Mouse (Mus musculus): ENCODE data around the gene Kcnt2. TPM values are rescaled to one million over a fixed set of nuclear protein-coding genes. Genes with fewer than 3 reads are reported as not detected.

Gene Kcnt2
- total and polyA plus RNA-seq, 3 experiments, result not detected

DNA sequence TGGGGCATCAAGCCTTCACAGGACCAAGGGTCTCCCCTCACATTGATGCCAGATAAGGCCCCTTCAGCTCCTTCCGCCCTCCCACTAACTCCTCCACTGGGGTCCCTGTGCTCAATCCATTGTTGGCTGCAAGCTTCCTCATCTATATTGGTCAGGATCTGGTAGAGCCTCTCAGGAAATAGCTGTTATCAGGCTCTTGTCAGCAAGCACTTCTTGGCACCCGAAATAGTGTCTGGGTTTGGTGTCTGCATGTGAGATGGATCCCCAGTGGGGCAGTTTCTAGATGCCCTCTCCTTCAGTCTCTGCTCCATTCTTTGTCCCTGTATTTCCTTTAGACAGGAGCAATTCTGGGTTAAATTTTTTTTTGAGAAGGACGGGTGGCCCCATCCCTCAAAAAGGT lies 79.1 kb downstream of the Kcnt2 start:
- in situ Hi-C loops (cut with MboI; ENCODE audit: low pct_ligation_motif_present, low pct_unique_long_range_greater_than_20kb, low sequenced_read_pairs), result no loop called here
- TF ChIP-seq UBTF (IDR thresholded peaks at IDR 0.05; ENCODE audit: low read depth, low read length) (no peak), MAX (IDR thresholded peaks at IDR 0.05; ENCODE audit: low read length) (no peak), BHLHE40 (IDR thresholded peaks at IDR 0.05; ENCODE audit: low read depth, low read length) (no peak), GABPA (IDR thresholded peaks at IDR 0.05; ENCODE audit: insufficient replicate concordance, low read depth, low read length) (no peak), POLR2AphosphoS2 (IDR thresholded peaks at IDR 0.05; ENCODE audit: low read depth, low read length) (no peak), TBP (conservative IDR thresholded peaks at IDR 0.05; ENCODE audit: low read depth, low read length) (no peak), ZMIZ1 (IDR thresholded peaks at IDR 0.05; ENCODE audit: low read depth, low read length) (no peak), JUN (IDR thresholded peaks at IDR 0.05; ENCODE audit: insufficient read depth, low read depth, low read length) (no peak), CHD1 (IDR thresholded peaks at IDR 0.05; ENCODE audit: low read depth, low read length) (no peak)
- peaks cover 2% of the 10 kb centered on the region for H3K9me3 ChIP-seq (replicated peaks; ENCODE audit: low read length)
- no peaks in the 10 kb centered on the region for H3K27me3 ChIP-seq (replicated peaks)
- H3K4me3 ChIP-seq (replicated peaks in 1 of 3; ENCODE audit: low read depth in 2 of 3, low read length in 2 of 3, poor library complexity in 1 of 3), result no peak overlapping the region
- H3K4me1 ChIP-seq (ENCODE audit: control insufficient read depth in 1 of 2, insufficient read depth in 2 of 2), result no peaks in the 10 kb centered on the region
- no peaks in the 10 kb centered on the region for H3K79me2 ChIP-seq (replicated peaks; ENCODE audit: control insufficient read depth, extremely low read depth, insufficient read depth, poor library complexity, severe bottlenecking)
- H3K4me2 ChIP-seq (ENCODE audit: insufficient read depth, low read depth, poor library complexity, severe bottlenecking), result no peak overlapping the region
- dilution Hi-C loops (cut with MboI; ENCODE audit: extremely low pct_ligation_motif_present, extremely low pct_unique_long_range_greater_than_20kb, low sequenced_read_pairs), result no loop called here
- no peak overlapping the region for H3K9ac ChIP-seq (ENCODE audit: insufficient read depth, low read depth)
- no peak for DNase-seq (ENCODE audit: extremely low read depth)
- no peaks in the 10 kb centered on the region for H3K36me3 ChIP-seq (replicated peaks in 1 of 2; ENCODE audit: control insufficient read depth in 1 of 2, insufficient read depth in 1 of 2, low read length in 1 of 2)
- H3K27ac ChIP-seq (ENCODE audit: insufficient read depth, low read depth), result no peak overlapping the region

DNA sequence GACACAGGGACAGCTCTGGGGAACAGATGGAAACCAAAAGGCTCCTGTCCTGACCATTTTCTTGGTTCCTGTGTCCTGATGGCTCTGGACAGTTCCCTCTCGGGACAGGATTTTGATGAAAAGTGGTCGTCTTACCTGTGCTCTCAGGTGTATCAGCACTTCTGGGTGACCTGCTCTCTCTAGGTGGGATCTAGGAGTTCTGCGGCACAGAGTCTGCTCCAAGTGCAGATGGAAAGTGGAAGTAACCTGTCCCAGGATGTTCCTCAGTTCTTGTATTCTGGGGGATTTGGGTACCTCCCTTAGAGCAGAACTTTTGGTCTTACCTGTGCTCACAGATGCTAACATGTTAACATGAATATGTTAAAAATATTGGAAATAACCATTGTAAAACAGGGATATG lies 80.8 kb downstream of the Kcnt2 start:
- no peaks in the 10 kb centered on the region for H3K4me1 ChIP-seq (ENCODE audit: control insufficient read depth in 1 of 2, insufficient read depth in 2 of 2)
- TF ChIP-seq ZMIZ1 (IDR thresholded peaks at IDR 0.05; ENCODE audit: low read depth, low read length) (no peak), ETS1 (conservative IDR thresholded peaks at IDR 0.05; ENCODE audit: low read depth, low read length) (no peak), MAZ (IDR thresholded peaks at IDR 0.05; ENCODE audit: low read depth, low read length) (no peak), KAT2A (IDR thresholded peaks at IDR 0.05; ENCODE audit: insufficient replicate concordance, low read length) (no peak), SMC3 (IDR thresholded peaks at IDR 0.05; ENCODE audit: low read depth, low read length) (no peak), ZC3H11A (IDR thresholded peaks at IDR 0.05; ENCODE audit: low read depth, low read length) (no peak), NELFE (IDR thresholded peaks at IDR 0.05; ENCODE audit: low read depth, low read length) (no peak), HCFC1 (IDR thresholded peaks at IDR 0.05; ENCODE audit: low read depth, low read length) (no peak), CHD1 (IDR thresholded peaks at IDR 0.05; ENCODE audit: low read depth, low read length) (no peak), USF1 (IDR thresholded peaks at IDR 0.05; ENCODE audit: low read depth, low read length) (no peak), ELF1 (IDR thresholded peaks at IDR 0.05; ENCODE audit: low read depth, low read length) (no peak), SIN3A (IDR thresholded peaks at IDR 0.05; ENCODE audit: low read length) (no peak), GABPA (IDR thresholded peaks at IDR 0.05; ENCODE audit: insufficient replicate concordance, low read depth, low read length) (no peak), UBTF (IDR thresholded peaks at IDR 0.05; ENCODE audit: low read depth, low read length) (no peak), NRF1 (IDR thresholded peaks at IDR 0.05; ENCODE audit: low read depth, low read length) (no peak), BHLHE40 (IDR thresholded peaks at IDR 0.05; ENCODE audit: low read depth, low read length) (no peak), ZNF384 (IDR thresholded peaks at IDR 0.05; ENCODE audit: low read depth, low read length) (no peak), TCF12 (IDR thresholded peaks at IDR 0.05; ENCODE audit: low read depth, low read length) (no peak), MXI1 (IDR thresholded peaks at IDR 0.05; ENCODE audit: low read depth, low read length) (no peak)
- H3K79me2 ChIP-seq (replicated peaks; ENCODE audit: control insufficient read depth, extremely low read depth, insufficient read depth, poor library complexity, severe bottlenecking), result no peaks in the 10 kb centered on the region
- H3K4me3 ChIP-seq (replicated peaks in 1 of 3; ENCODE audit: low read depth in 2 of 3, low read length in 2 of 3, poor library complexity in 1 of 3), result no peak overlapping the region
- H3K36me3 ChIP-seq (replicated peaks in 1 of 2; ENCODE audit: control insufficient read depth in 1 of 2, insufficient read depth in 1 of 2, low read length in 1 of 2), result no peaks in the 10 kb centered on the region
- H3K27ac ChIP-seq (ENCODE audit: insufficient read depth, low read depth), result no peak overlapping the region
- no peak overlapping the region for H3K4me2 ChIP-seq (ENCODE audit: insufficient read depth, low read depth, poor library complexity, severe bottlenecking)
- no peak overlapping the region for H3K9ac ChIP-seq (ENCODE audit: insufficient read depth, low read depth)
- no peaks in the 10 kb centered on the region for H3K27me3 ChIP-seq (replicated peaks)
- no peak for DNase-seq (ENCODE audit: extremely low read depth)
- peaks cover 2% of the 10 kb centered on the region for H3K9me3 ChIP-seq (replicated peaks; ENCODE audit: low read length)
- in situ Hi-C loops (cut with MboI; ENCODE audit: low pct_ligation_motif_present, low pct_unique_long_range_greater_than_20kb, low sequenced_read_pairs) (no loop called here), dilution Hi-C loops (cut with MboI; ENCODE audit: extremely low pct_ligation_motif_present, extremely low pct_unique_long_range_greater_than_20kb, low sequenced_read_pairs) (no loop called here)

Data from CH12.LX (cell line).